Mouse (Mus musculus) 3T3-L1 (cell line): ENCODE results near the gene Rfx4.

Experiments
- DNase-seq: peaks from one replicate; pipeline ENCODE4 v3.0.0-alpha.2; 2015; ENCODE audit warnings: low read depth, low spot score

The Rfx4 gene

GRCm38 (mm10) chr10:84758483-84759431 is 2.9 kb downstream of the Rfx4 start:
- DNase-seq, result no peak

- DNase-seq, result no peak
These were observed 3.8 kb downstream of the Rfx4 start for GRCm38 (mm10) chr10:84759511-84760117.

- no peak for DNase-seq
These were observed 4.6 kb downstream of the Rfx4 start for GRCm38 (mm10) chr10:84760118-84761111.

- DNase-seq, result no peak
These were observed 12.9 kb downstream of the Rfx4 start for GRCm38 (mm10) chr10:84768766-84769165.

- DNase-seq, result no peak
These were observed 16.7 kb downstream of the Rfx4 start for GRCm38 (mm10) chr10:84772380-84773130.

- no peak for DNase-seq
These were observed 18.0 kb downstream of the Rfx4 start for GRCm38 (mm10) chr10:84773889-84774288.

- no peak for DNase-seq
These were observed 18.7 kb downstream of the Rfx4 start for GRCm38 (mm10) chr10:84774573-84774972.

- DNase-seq, result no peak
These were observed 21.2 kb downstream of the Rfx4 start for GRCm38 (mm10) chr10:84777109-84777508.

GRCm38 (mm10) chr10:84777974-84778373 is 22.1 kb downstream of the Rfx4 start:
- no peak for DNase-seq

- DNase-seq, result no peak
These were observed 25.0 kb downstream of the Rfx4 start for GRCm38 (mm10) chr10:84780828-84781227.

GRCm38 (mm10) chr10:84785339-84785738 is 29.5 kb downstream of the Rfx4 start:
- no peak for DNase-seq

- no peak for DNase-seq
These were observed 34.5 kb downstream of the Rfx4 start for GRCm38 (mm10) chr10:84790323-84790722.

- DNase-seq, result no peak
These were observed 35.3 kb downstream of the Rfx4 start for GRCm38 (mm10) chr10:84791181-84791580.

- no peak for DNase-seq
These were observed 45.7 kb downstream of the Rfx4 start for GRCm38 (mm10) chr10:84801521-84801920.

- no peak for DNase-seq
These were observed 47.5 kb downstream of the Rfx4 start for GRCm38 (mm10) chr10:84803216-84803844.

- DNase-seq, result no peak
These were observed 49.7 kb downstream of the Rfx4 start for GRCm38 (mm10) chr10:84805576-84805975.

GRCm38 (mm10) chr10:84807206-84807605 is 51.3 kb downstream of the Rfx4 start:
- no peak for DNase-seq

GRCm38 (mm10) chr10:84810030-84810849 is 54.4 kb downstream of the Rfx4 start:
- DNase-seq, result no peak

GRCm38 (mm10) chr10:84811171-84811912 is 55.5 kb downstream of the Rfx4 start:
- no peak for DNase-seq
